Mouse (Mus musculus) MEL (cell line): ENCODE results near the gene Slc4a2. TPM values are rescaled to one million over a fixed set of nuclear protein-coding genes. Genes with fewer than 3 reads are reported as not detected.
A peak's percentile ranks its signal among the peaks of the same experiment; 100 is the strongest.
"Not testable (repeated sequence)": the region's sequence is repeated elsewhere in the genome, so short reads cannot be mapped to it uniquely, and the experiment has no call there.

Source experiments
- DNase-seq: peaks from one replicate; pipeline ENCODE4 v3.0.0; 2011; ENCODE audit warnings: low read depth, low spot score
- H3K27ac ChIP-seq: 2 replicates; pipeline ENCODE4 v1.5.1; 2012; ENCODE audit warnings: low read depth, mild to moderate bottlenecking, control low read depth, low read length, moderate library complexity; ENCODE audit not compliant: control insufficient read depth
- H3K27me3 ChIP-seq, 2 experiments: fragments of 150-350 bp in 1 of 2; sonication (generic) in 1 of 2; 2 replicates each; pipeline ENCODE4 v1.6.1; 2012; ENCODE audit warnings: low read length in 2 of 2, mild to moderate bottlenecking in 2 of 2, improper control_type of control experiment in 1 of 2, moderate library complexity in 1 of 2; ENCODE audit not compliant: insufficient read depth in 2 of 2, control insufficient read depth in 1 of 2
- H3K36me3 ChIP-seq, 2 experiments: 2 replicates each; pipeline ENCODE4 v1.6.1; 2012 to 2014; ENCODE audit warnings: low read length in 2 of 2, improper control_type of control experiment in 1 of 2, inconsistent platforms in 1 of 2, mild to moderate bottlenecking in 1 of 2; ENCODE audit not compliant: insufficient read depth in 2 of 2, control insufficient read depth in 1 of 2
- H3K4me1 ChIP-seq, 2 experiments: fragments of 150-350 bp in 1 of 2; sonication (generic) in 1 of 2; 2 replicates each; pipeline ENCODE4 v1.6.1; 2012; ENCODE audit warnings: low read length in 2 of 2, improper control_type of control experiment in 1 of 2, mild to moderate bottlenecking in 1 of 2; ENCODE audit not compliant: insufficient read depth in 2 of 2, control insufficient read depth in 1 of 2
- H3K4me3 ChIP-seq, 2 experiments: fragments of 150-350 bp in 1 of 2; sonication (generic) in 1 of 2; 2 replicates each; pipeline ENCODE4 v1.5.1; 2012; ENCODE audit warnings: low read depth in 2 of 2, low read length in 2 of 2, mild to moderate bottlenecking in 2 of 2, moderate library complexity in 2 of 2, control low read depth in 1 of 2, improper control_type of control experiment in 1 of 2; ENCODE audit not compliant: control insufficient read depth in 1 of 2, insufficient read depth in 1 of 2
- H3K79me2 ChIP-seq: 2 replicates; pipeline ENCODE4 v1.6.1; 2012; ENCODE audit warnings: mild to moderate bottlenecking, low read length, moderate library complexity; ENCODE audit not compliant: control insufficient read depth, poor library complexity, insufficient read depth
- H3K9ac ChIP-seq: 2 replicates; pipeline ENCODE4 v1.6.1; 2012; ENCODE audit warnings: low read depth, mild to moderate bottlenecking, control low read depth, low read length, moderate library complexity; ENCODE audit not compliant: control insufficient read depth, poor library complexity, severe bottlenecking
- H3K9me3 ChIP-seq: fragments of 150-350 bp; sonication (generic); replicated peaks from 2 replicates; pipeline ENCODE4 v1.6.1; 2012; ENCODE audit warnings: mild to moderate bottlenecking, low read length, improper control_type of control experiment, moderate library complexity; ENCODE audit not compliant: insufficient read depth
- CHD1 ChIP-seq: IDR thresholded peaks from 2 replicates; pipeline ENCODE4 v1.6.1; 2012; ENCODE audit warnings: low read depth, mild to moderate bottlenecking, inconsistent platforms, low read length, improper control_type of control experiment
- CHD2 ChIP-seq: IDR thresholded peaks from 2 replicates; pipeline ENCODE4 v1.6.1; 2011; ENCODE audit warnings: low read length, improper control_type of control experiment
- CTCF ChIP-seq, 3 experiments: IDR thresholded peaks in 2 of 3; conservative IDR thresholded peaks in 1 of 3; 2 replicates each; pipeline ENCODE4 v1.5.1; 2011 to 2012; ENCODE audit warnings: low read length in 3 of 3, low read depth in 2 of 3, mild to moderate bottlenecking in 2 of 3, improper control_type of control experiment in 1 of 3, inconsistent platforms in 1 of 3, mixed read lengths in 1 of 3, moderate library complexity in 1 of 3; ENCODE audit not compliant: control insufficient read depth in 1 of 3, insufficient read depth in 1 of 3, poor library complexity in 1 of 3, severe bottlenecking in 1 of 3
- E2F4 ChIP-seq: IDR thresholded peaks from 2 replicates; pipeline ENCODE4 v1.6.1; 2011; ENCODE audit warnings: low read depth, low read length, improper control_type of control experiment, borderline replicate concordance
- ETS1 ChIP-seq: IDR thresholded peaks from 2 replicates; pipeline ENCODE4 v1.6.1; 2012; ENCODE audit warnings: low read depth, mild to moderate bottlenecking, inconsistent platforms, low read length, improper control_type of control experiment, moderate library complexity
- HCFC1 ChIP-seq: IDR thresholded peaks from 2 replicates; pipeline ENCODE4 v1.6.1; 2012; ENCODE audit warnings: low read depth, mild to moderate bottlenecking, inconsistent platforms, low read length, improper control_type of control experiment, moderate library complexity
- MYB ChIP-seq: IDR thresholded peaks from 2 replicates; pipeline ENCODE4 v1.6.1; 2011; ENCODE audit warnings: mild to moderate bottlenecking, low read depth, low read length, improper control_type of control experiment
- MYC ChIP-seq: IDR thresholded peaks from 2 replicates; pipeline ENCODE4 v1.6.1; 2011; ENCODE audit warnings: low read depth, mild to moderate bottlenecking, low read length, improper control_type of control experiment, moderate library complexity
- NRF1 ChIP-seq: IDR thresholded peaks from 2 replicates; pipeline ENCODE4 v1.6.1; 2014; ENCODE audit warnings: low read depth, mild to moderate bottlenecking, inconsistent platforms, low read length, improper control_type of control experiment, moderate library complexity; ENCODE audit not compliant: poor library complexity, insufficient read depth, severe bottlenecking
- POLR2A ChIP-seq, 2 experiments: IDR thresholded peaks; 2 replicates each; pipeline ENCODE4 v1.6.1; 2011 to 2012; ENCODE audit warnings: low read length in 2 of 2, mild to moderate bottlenecking in 2 of 2, control low read depth in 1 of 2, improper control_type of control experiment in 1 of 2, low read depth in 1 of 2, moderate library complexity in 1 of 2; ENCODE audit not compliant: control insufficient read depth in 1 of 2, insufficient read depth in 1 of 2, poor library complexity in 1 of 2
- RAD21 ChIP-seq: IDR thresholded peaks from 2 replicates; pipeline ENCODE4 v1.6.1; 2011; ENCODE audit warnings: mild to moderate bottlenecking, low read depth, low read length, improper control_type of control experiment
- SIN3A ChIP-seq: IDR thresholded peaks from 2 replicates; pipeline ENCODE4 v1.6.1; 2012; ENCODE audit warnings: low read length, improper control_type of control experiment, inconsistent platforms
- SMC3 ChIP-seq: IDR thresholded peaks from 2 replicates; pipeline ENCODE4 v1.6.1; 2011; ENCODE audit warnings: low read depth, low read length, improper control_type of control experiment
- TBP ChIP-seq: IDR thresholded peaks from 2 replicates; pipeline ENCODE4 v1.8.0; 2011; ENCODE audit warnings: low read depth, low read length, improper control_type of control experiment
- UBTF ChIP-seq: IDR thresholded peaks from 2 replicates; pipeline ENCODE4 v1.6.1; 2012; ENCODE audit warnings: low read depth, mild to moderate bottlenecking, inconsistent platforms, low read length, improper control_type of control experiment, moderate library complexity, borderline replicate concordance; ENCODE audit not compliant: insufficient read depth
- USF2 ChIP-seq, 2 experiments: IDR thresholded peaks; 2 replicates each; pipeline ENCODE4 v1.6.1; 2011 to 2012; ENCODE audit warnings: improper control_type of control experiment in 2 of 2, low read length in 2 of 2, borderline replicate concordance in 1 of 2, inconsistent platforms in 1 of 2, low read depth in 1 of 2, mild to moderate bottlenecking in 1 of 2; ENCODE audit not compliant: insufficient read depth in 1 of 2
- ZKSCAN1 ChIP-seq: IDR thresholded peaks from 2 replicates; pipeline ENCODE4 v1.6.1; 2012; ENCODE audit warnings: low read depth, mild to moderate bottlenecking, inconsistent platforms, low read length, improper control_type of control experiment, moderate library complexity
- ZMIZ1 ChIP-seq: IDR thresholded peaks from 2 replicates; pipeline ENCODE4 v1.6.1; 2012; ENCODE audit warnings: low read depth, mild to moderate bottlenecking, inconsistent platforms, low read length, improper control_type of control experiment, moderate library complexity
- ZNF384 ChIP-seq: IDR thresholded peaks from 2 replicates; pipeline ENCODE4 v1.6.1; 2012; ENCODE audit warnings: low read depth, mild to moderate bottlenecking, inconsistent platforms, low read length, improper control_type of control experiment
- polyA plus RNA-seq, 2 experiments: library from polyadenylated mRNA; stranded (reverse) in 1 of 2; unstranded in 1 of 2; fragments of >175 nt in 1 of 2; fragments of >200 nt in 1 of 2; gene quantifications; 2 replicates each; pipeline versions ENCODE4 v1.2.1 to v1.2.4; 2012; ENCODE audit warnings: low replicate concordance in 2 of 2, low read depth in 1 of 2; ENCODE audit not compliant: insufficient read length in 2 of 2, insufficient read depth in 1 of 2, missing spikeins in 1 of 2
- total RNA-seq: library from RNA; depleted of rRNA; stranded (reverse); fragments of 300-350 nt; gene quantifications from 2 replicates; pipeline ENCODE4 v1.2.3, GENCODE M21; 2012

Slc4a2 gene
- total and polyA plus RNA-seq, 3 experiments = 20.9 to 56.3 TPM; not detected in 1

DNA sequence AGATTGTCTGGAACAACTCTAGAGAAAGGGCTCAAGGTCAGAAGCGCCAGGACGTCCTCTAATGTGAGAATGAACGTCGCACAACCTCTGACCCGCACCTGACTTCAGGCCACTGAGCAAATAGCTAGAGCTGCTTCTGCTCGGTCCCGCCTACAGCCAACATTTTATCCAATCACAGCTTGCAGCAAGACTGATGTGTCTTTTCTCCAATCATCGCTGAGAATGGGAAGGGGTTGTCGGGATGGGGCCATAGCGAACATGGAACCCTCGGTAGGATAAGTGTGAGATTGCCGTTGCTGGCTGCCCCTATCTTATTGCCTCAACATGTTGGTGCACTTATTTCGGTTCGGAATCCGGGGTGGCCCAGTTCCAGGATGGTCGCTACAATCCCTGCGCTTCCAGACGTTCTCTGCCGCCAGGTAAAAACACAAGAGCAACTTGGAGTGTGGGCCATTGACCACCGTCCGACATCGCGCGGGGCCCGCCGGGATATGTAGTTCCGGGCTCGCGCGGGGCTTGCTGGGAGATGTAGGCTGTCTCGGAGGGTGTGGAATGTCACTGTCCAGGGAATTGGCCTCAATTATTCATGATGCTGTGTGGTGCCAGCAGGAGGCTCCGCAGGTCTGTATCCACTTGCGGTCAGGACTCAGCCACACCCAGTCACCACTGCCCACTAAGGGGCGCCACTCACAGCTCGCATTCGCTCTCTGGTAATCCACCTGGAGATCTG is 29.3 kb upstream of the Slc4a2 start (continued):
- TF ChIP-seq CTCF (IDR thresholded peaks at IDR 0.05 in 2 of 3, conservative IDR thresholded peaks at IDR 0.05 in 1 of 3; ENCODE audit: control insufficient read depth in 1 of 3, insufficient read depth in 1 of 3, low read depth in 2 of 3, low read length in 3 of 3, poor library complexity in 1 of 3, severe bottlenecking in 1 of 3) (peak; percentile 44 to 63 (median 55); a peak in 5 of 6 replicates), ZKSCAN1 (no peak), ETS1 (peak; percentile 61), ZMIZ1 (peak; percentile 98), USF2 (IDR thresholded peaks at IDR 0.05; ENCODE audit: borderline replicate concordance in 1 of 2, insufficient read depth in 1 of 2, low read depth in 1 of 2, low read length in 2 of 2) (no peak), MYC (no peak), RAD21 (peak; percentile 2), SMC3 (peak; percentile 35), SIN3A (peak; percentile 78)

- not testable (repeated sequence) for DNase-seq, H3K4me3 ChIP-seq, H3K9me3 ChIP-seq, H3K27me3 ChIP-seq
- TF ChIP-seq CTCF (IDR thresholded peaks at IDR 0.05 in 2 of 3, conservative IDR thresholded peaks at IDR 0.05 in 1 of 3; ENCODE audit: control insufficient read depth in 1 of 3, insufficient read depth in 1 of 3, low read depth in 2 of 3, low read length in 3 of 3, poor library complexity in 1 of 3, severe bottlenecking in 1 of 3) (peak in 2 of 3 experiments; percentile 18 to 22; a peak in 2 of 6 replicates), ZNF384 (peak; percentile 72), TBP (peak; percentile 26; the same call in 1 of the 2 replicates)
- TF ChIP-seq, all 39 proteins: peak for 3; not testable (repeated sequence) for 36
- Histone ChIP-seq H3K4me1 (peaks cover 10 to 14% of the 10 kb centered on the region in 2 experiments), H3K36me3 (peaks cover 2 to 15% of the 10 kb centered on the region in 2 experiments; a peak in 3 of 4 replicates)
- not testable (repeated sequence) for H3K9ac ChIP-seq, H3K79me2 ChIP-seq, H3K27ac ChIP-seq
These were observed 27.4 kb upstream of the Slc4a2 start for GRCm38 (mm10) chr5:24396254-24396653.

GRCm38 (mm10) chr5:24399686-24400085 is 24.0 kb upstream of the Slc4a2 start:
- Histone ChIP-seq H3K79me2 (peaks cover 2% of the 10 kb centered on the region), H3K4me1 (peaks cover 12 to 18% of the 10 kb centered on the region in 2 experiments), H3K36me3 (peaks cover 2 to 18% of the 10 kb centered on the region in 2 experiments; a peak in 3 of 4 replicates), H3K27me3 (no peaks in the 10 kb centered on the region), H3K9ac (no peak overlapping the region), H3K27ac (no peak overlapping the region), H3K9me3 (no peaks in the 10 kb centered on the region), H3K4me3 (no peak overlapping the region)
- DNase-seq = no peak
- TF ChIP-seq HCFC1 (no peak), ZKSCAN1 (no peak), CHD2 (no peak), NRF1 (no peak), E2F4 (no peak), CTCF (IDR thresholded peaks at IDR 0.05 in 2 of 3, conservative IDR thresholded peaks at IDR 0.05 in 1 of 3; ENCODE audit: control insufficient read depth in 1 of 3, insufficient read depth in 1 of 3, low read depth in 2 of 3, low read length in 3 of 3, poor library complexity in 1 of 3, severe bottlenecking in 1 of 3) (no peak), CHD1 (no peak), MYC (no peak), UBTF (no peak), POLR2A (IDR thresholded peaks at IDR 0.05; ENCODE audit: control insufficient read depth in 1 of 2, insufficient read depth in 1 of 2, low read depth in 1 of 2, low read length in 2 of 2, poor library complexity in 1 of 2) (no peak), RAD21 (no peak), ZNF384 (no peak), MYB (no peak)
